ENCODE assay signal across 23 mouse cellular contexts in the genomic region with DNA sequence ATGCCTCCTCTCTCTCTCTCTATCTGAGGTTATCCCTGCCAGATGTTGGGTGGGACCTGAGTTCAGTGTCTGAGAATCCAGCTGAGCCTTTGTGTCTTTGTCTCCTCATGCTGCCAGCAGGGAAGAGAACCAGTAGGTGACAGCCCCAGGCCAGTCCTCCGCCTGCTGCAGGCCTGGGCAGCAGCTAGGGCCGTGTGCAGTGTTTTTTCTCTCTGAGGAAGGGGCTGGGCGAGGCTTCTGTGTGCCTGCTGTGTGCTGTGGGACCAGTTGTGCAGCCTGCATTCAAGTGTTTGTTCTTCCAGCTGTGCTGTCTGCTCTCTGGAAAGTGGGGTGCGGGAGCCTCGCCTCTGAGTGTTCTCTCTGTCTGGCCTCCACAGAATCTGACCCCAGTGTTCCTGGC. TPM values are rescaled to one million over a fixed set of nuclear protein-coding genes. Genes with fewer than 3 reads are reported as not detected.
A peak's percentile ranks its signal among the peaks of the same experiment; 100 is the strongest.
DNase-seq lines count a peak whose midpoint lies in the region; ATAC-seq and TF ChIP-seq lines count a peak whose summit lies in the region.
"Had no signal": no experiment of that assay in that cellular context is flagged by ENCODE, and none has a peak within 500 bp of the region (broad histone marks: within the 10 kb centered on the region; RNA-seq: fewer than 3 reads in every experiment).

No protein-coding gene starts in this region.

- no peak overlapping the region for H3K4me3 ChIP-seq in lung, embryonic 14.5 days (ENCODE audit: low read depth, low read length)
- no peak overlapping the region for H3K4me3 ChIP-seq in embryonic facial prominence, embryonic 14.5 days (ENCODE audit: low read depth, low read length)
- H3K4me3 ChIP-seq in stomach, embryonic 15.5 days (replicated peaks) = no peak overlapping the region
- no peak overlapping the region for H3K4me3 ChIP-seq in kidney, embryonic 15.5 days (replicated peaks)
- H3K4me3 ChIP-seq: gastrocnemius, adult 2 months; heart, embryonic 10.5 days; liver, embryonic 12.5 days had no signal

- no peak overlapping the region for H3K9ac ChIP-seq in lung, embryonic 14.5 days
- no peak overlapping the region for H3K9ac ChIP-seq in embryonic facial prominence, embryonic 14.5 days (ENCODE audit: low read depth, low read length)
- no peak overlapping the region for H3K9ac ChIP-seq in stomach, embryonic 15.5 days
- H3K9ac ChIP-seq in kidney, embryonic 15.5 days = no peak overlapping the region
- H3K9ac ChIP-seq: liver, embryonic 12.5 days had no signal

- 0 out of 2 replicates have a peak overlapping the region, but pooled peaks have one; percentile 2 for H3K27ac ChIP-seq in lung, embryonic 14.5 days (ENCODE audit: low read depth)
- no peak overlapping the region for H3K27ac ChIP-seq in embryonic facial prominence, embryonic 14.5 days (replicated peaks; ENCODE audit: low read depth, low read length)
- H3K27ac ChIP-seq in stomach, embryonic 15.5 days = peak overlapping the region; percentile 44; the same call in 1 of the 2 replicates
- no peak overlapping the region for H3K27ac ChIP-seq in kidney, embryonic 15.5 days
- H3K27ac ChIP-seq: gastrocnemius, adult 2 months; heart, embryonic 10.5 days; hindbrain, postnatal 0 days; liver, embryonic 12.5 days had no signal

- no peak for TF ChIP-seq CTCF in lung, embryonic 14.5 days (IDR thresholded peaks at IDR 0.05; ENCODE audit: low read depth)

- WGBS in lung, embryonic 14.5 days = 45% methylated on average over 5 of the region's 5 CpGs
- 42% methylated on average over 5 of the region's 5 CpGs for WGBS in embryonic facial prominence, embryonic 14.5 days
- WGBS in stomach, embryonic 15.5 days = 53% methylated on average over 5 of the region's 5 CpGs
- WGBS in kidney, embryonic 15.5 days = 66% methylated on average over 5 of the region's 5 CpGs

- H3K9me3 ChIP-seq in lung, embryonic 14.5 days (ENCODE audit: low read depth, low read length) = no peaks in the 10 kb centered on the region
- no peaks in the 10 kb centered on the region for H3K9me3 ChIP-seq in embryonic facial prominence, embryonic 14.5 days (ENCODE audit: control insufficient read depth, low read length)
- no peaks in the 10 kb centered on the region for H3K9me3 ChIP-seq in stomach, embryonic 15.5 days
- H3K9me3 ChIP-seq in kidney, embryonic 15.5 days (replicated peaks) = no peaks in the 10 kb centered on the region
- H3K9me3 ChIP-seq: heart, embryonic 10.5 days; liver, embryonic 12.5 days had no signal

- no peaks in the 10 kb centered on the region for H3K27me3 ChIP-seq in lung, embryonic 14.5 days (ENCODE audit: insufficient read depth, low read length)
- 0 out of 2 replicates have a peak, but pooled peaks cover 11% of the 10 kb centered on the region for H3K27me3 ChIP-seq in embryonic facial prominence, embryonic 14.5 days (replicated peaks; ENCODE audit: control insufficient read depth, insufficient read depth, low read length)
- 0 out of 2 replicates have a peak, but pooled peaks cover 8% of the 10 kb centered on the region for H3K27me3 ChIP-seq in stomach, embryonic 15.5 days (replicated peaks)
- peaks cover 16% of the 10 kb centered on the region; the same call in 1 of the 2 replicates for H3K27me3 ChIP-seq in kidney, embryonic 15.5 days

- H3K36me3 ChIP-seq in lung, embryonic 14.5 days (ENCODE audit: insufficient read depth) = no peaks in the 10 kb centered on the region
- no peaks in the 10 kb centered on the region for H3K36me3 ChIP-seq in embryonic facial prominence, embryonic 14.5 days (ENCODE audit: control insufficient read depth, insufficient read depth, low read length)
- H3K36me3 ChIP-seq in stomach, embryonic 15.5 days = no peaks in the 10 kb centered on the region
- H3K36me3 ChIP-seq in kidney, embryonic 15.5 days = no peaks in the 10 kb centered on the region
- H3K36me3 ChIP-seq: heart, embryonic 10.5 days; liver, embryonic 12.5 days had no signal

- ATAC-seq in lung, embryonic 14.5 days (ENCODE audit: insufficient read depth) = no peak
- 0 out of 2 replicates have a peak, but pooled peaks have one; percentile 20 for ATAC-seq in embryonic facial prominence, embryonic 14.5 days (ENCODE audit: low read depth)
- ATAC-seq in stomach, embryonic 15.5 days (ENCODE audit: insufficient read depth, low FRiP score, low read depth) = no peak
- no peak for ATAC-seq in kidney, embryonic 15.5 days (replicated peaks; ENCODE audit: low FRiP score)
- no peak for ATAC-seq in megakaryocyte, adult 5-6 weeks (ENCODE audit: poor library complexity, severe bottlenecking)
- ATAC-seq: hindbrain, postnatal 0 days; liver, embryonic 12.5 days had no signal

- no peak overlapping the region for H3K4me2 ChIP-seq in lung, embryonic 14.5 days
- H3K4me2 ChIP-seq in embryonic facial prominence, embryonic 14.5 days (ENCODE audit: low read depth, low read length) = no peak overlapping the region
- no peak overlapping the region for H3K4me2 ChIP-seq in stomach, embryonic 15.5 days
- no peak overlapping the region for H3K4me2 ChIP-seq in kidney, embryonic 15.5 days
- H3K4me2 ChIP-seq: liver, embryonic 12.5 days had no signal

- peak; percentile 50 for DNase-seq in lung, embryonic 14.5 days
- DNase-seq in lung, adult 18-20 months = no peak
- DNase-seq in ZHBTc4 (ENCODE audit: low read depth, low spot score) = peak; percentile 68
- DNase-seq in embryonic facial prominence, embryonic 14.5 days (ENCODE audit: low spot score) = no peak
- DNase-seq: adrenal gland, adult 8-10 months; B cell, adult 2 months; cerebellum, adult 9-10 months; gastrocnemius, adult 2 months; heart, postnatal 10 days; kidney, adult 11 months; kidney, postnatal 14 days; lung, postnatal 14 days; thymus, adult 18-20 months had no signal

- H3K4me1 ChIP-seq in lung, embryonic 14.5 days (ENCODE audit: insufficient read depth) = no peaks in the 10 kb centered on the region; the same call in 1 of the 2 replicates
- 0 out of 2 replicates have a peak, but pooled peaks cover 3% of the 10 kb centered on the region for H3K4me1 ChIP-seq in embryonic facial prominence, embryonic 14.5 days (ENCODE audit: control insufficient read depth, insufficient read depth, low read length)
- H3K4me1 ChIP-seq in stomach, embryonic 15.5 days = peaks cover 16% of the 10 kb centered on the region
- H3K4me1 ChIP-seq in kidney, embryonic 15.5 days = peaks cover 35% of the 10 kb centered on the region

RNA-seq across cellular contexts. Expression of gene Gpr3, which starts 11.5 kb away (rescaled TPM):
- 0.18 TPM in 1 of 2 replicates, not detected in the other for polyA plus RNA-seq in lung, embryonic 14.5 days (2014; fragmentation: Nextera tagmentation; extraction: Ambion mirVana)
- 0.18 and 0.19 TPM in 2 replicates for polyA plus RNA-seq in embryonic facial prominence, embryonic 14.5 days (2014; fragmentation: Nextera tagmentation; extraction: Ambion mirVana)
- polyA plus RNA-seq in stomach, embryonic 15.5 days (2015; fragmentation: Nextera tagmentation; extraction: Ambion mirVana) = 0.13 and 0.23 TPM in 2 replicates
- 0.09 and 0.12 TPM in 2 replicates for polyA plus RNA-seq in kidney, embryonic 15.5 days (2015; fragmentation: Nextera tagmentation; extraction: Ambion mirVana)
- total RNA-seq in megakaryocyte, adult 5-6 weeks (2015) = 0.21 TPM in 1 of 2 replicates, not detected in the other
- total RNA-seq in megakaryocyte, adult 5-6 weeks (2017) = not detected in 2 replicates
- total RNA-seq: common myeloid progenitor, adult 5-6 weeks; gastrocnemius, adult 2 months; megakaryocyte-erythroid progenitor cell, adult 5-6 weeks; monocyte, adult 5-6 weeks had no signal
- polyA plus RNA-seq: liver, embryonic 12.5 days had no signal

RNA-seq across cellular contexts. Expression of gene Cd164l2, which starts 11.9 kb away (rescaled TPM):
- 5.0 and 7.4 TPM in 2 replicates for polyA plus RNA-seq in lung, embryonic 14.5 days (2014; fragmentation: Nextera tagmentation; extraction: Ambion mirVana)
- polyA plus RNA-seq in embryonic facial prominence, embryonic 14.5 days (2014; fragmentation: Nextera tagmentation; extraction: Ambion mirVana) = 2.5 and 3.8 TPM in 2 replicates
- 6.8 and 7.8 TPM in 2 replicates for polyA plus RNA-seq in stomach, embryonic 15.5 days (2015; fragmentation: Nextera tagmentation; extraction: Ambion mirVana)
- 7.8 and 8.2 TPM in 2 replicates for polyA plus RNA-seq in kidney, embryonic 15.5 days (2015; fragmentation: Nextera tagmentation; extraction: Ambion mirVana)
- not detected in 2 replicates for total RNA-seq in megakaryocyte, adult 5-6 weeks (2015)
- total RNA-seq in megakaryocyte, adult 5-6 weeks (2017) = not detected in 2 replicates
- total RNA-seq: common myeloid progenitor, adult 5-6 weeks; heart, postnatal 10 days; megakaryocyte-erythroid progenitor cell, adult 5-6 weeks; monocyte, adult 5-6 weeks had no signal
- polyA plus RNA-seq: forebrain, embryonic 11.5 days had no signal

RNA-seq across cellular contexts. Expression of gene Map3k6, which starts 16.7 kb away (rescaled TPM):
- polyA plus RNA-seq in lung, embryonic 14.5 days (2014; fragmentation: Nextera tagmentation; extraction: Ambion mirVana) = 2.0 and 2.2 TPM in 2 replicates
- 6.0 and 7.9 TPM in 2 replicates for polyA plus RNA-seq in embryonic facial prominence, embryonic 14.5 days (2014; fragmentation: Nextera tagmentation; extraction: Ambion mirVana)
- 5.0 and 8.6 TPM in 2 replicates for polyA plus RNA-seq in stomach, embryonic 15.5 days (2015; fragmentation: Nextera tagmentation; extraction: Ambion mirVana)
- 4.0 and 4.3 TPM in 2 replicates for polyA plus RNA-seq in kidney, embryonic 15.5 days (2015; fragmentation: Nextera tagmentation; extraction: Ambion mirVana)
- 10.2 and 11.7 TPM in 2 replicates for total RNA-seq in megakaryocyte, adult 5-6 weeks (2015)
- total RNA-seq in megakaryocyte, adult 5-6 weeks (2017) = 9.1 and 13.4 TPM in 2 replicates

RNA-seq across cellular contexts. Expression of gene Sytl1, which starts 39.0 kb away (rescaled TPM):
- 0.73 and 0.84 TPM in 2 replicates for polyA plus RNA-seq in lung, embryonic 14.5 days (2014; fragmentation: Nextera tagmentation; extraction: Ambion mirVana)
- 11.0 and 11.5 TPM in 2 replicates for polyA plus RNA-seq in embryonic facial prominence, embryonic 14.5 days (2014; fragmentation: Nextera tagmentation; extraction: Ambion mirVana)
- polyA plus RNA-seq in stomach, embryonic 15.5 days (2015; fragmentation: Nextera tagmentation; extraction: Ambion mirVana) = 17.0 and 29.0 TPM in 2 replicates
- polyA plus RNA-seq in kidney, embryonic 15.5 days (2015; fragmentation: Nextera tagmentation; extraction: Ambion mirVana) = 0.96 and 1.8 TPM in 2 replicates
- 1.9 and 2.5 TPM in 2 replicates for total RNA-seq in megakaryocyte, adult 5-6 weeks (2015)
- total RNA-seq in megakaryocyte, adult 5-6 weeks (2017) = 2.1 and 3.7 TPM in 2 replicates
- total RNA-seq: gastrocnemius, adult 2 months had no signal

RNA-seq across cellular contexts. Expression of gene Tmem222, which starts 53.7 kb away (rescaled TPM):
- polyA plus RNA-seq in lung, embryonic 14.5 days (2014; fragmentation: Nextera tagmentation; extraction: Ambion mirVana) = 86.5 and 88.1 TPM in 2 replicates
- 68.3 and 80.7 TPM in 2 replicates for polyA plus RNA-seq in embryonic facial prominence, embryonic 14.5 days (2014; fragmentation: Nextera tagmentation; extraction: Ambion mirVana)
- 73.6 and 74.2 TPM in 2 replicates for polyA plus RNA-seq in stomach, embryonic 15.5 days (2015; fragmentation: Nextera tagmentation; extraction: Ambion mirVana)
- polyA plus RNA-seq in kidney, embryonic 15.5 days (2015; fragmentation: Nextera tagmentation; extraction: Ambion mirVana) = 77.3 and 85.7 TPM in 2 replicates
- total RNA-seq in megakaryocyte, adult 5-6 weeks (2015) = 34.2 and 38.5 TPM in 2 replicates
- 13.3 and 15.0 TPM in 2 replicates for total RNA-seq in megakaryocyte, adult 5-6 weeks (2017)

Comparison
In these comparisons a context has a peak if more than half of its experiments do, and no peak if none do; other contexts are left out.
1. DNase-seq: peak in lung, embryonic 14.5 days (single experiment) and ZHBTc4 (single experiment); none in lung, adult 18-20 months (0 of 2) and embryonic facial prominence, embryonic 14.5 days (single experiment).
2. H3K27ac ChIP-seq: peak in lung, embryonic 14.5 days (single experiment) and stomach, embryonic 15.5 days (single experiment); none in embryonic facial prominence, embryonic 14.5 days (single experiment) and kidney, embryonic 15.5 days (single experiment).